Mouse (Mus musculus): Measurements from ENCODE around the gene Hand2. TPM values are rescaled to one million over a fixed set of nuclear protein-coding genes. Genes with fewer than 3 reads are reported as not detected.

Gene Hand2
- total and polyA plus RNA-seq, 2 experiments from 2014 or later, result not detected

GRCm38 (mm10) chr8:57317890-57318480 is 2.8 kb upstream of the Hand2 start:
- H3K9ac ChIP-seq (replicated peaks; ENCODE audit: low read length), result no peak overlapping the region
- ATAC-seq, result no peak
- H3K4me2 ChIP-seq (ENCODE audit: low read depth, low read length), result no peak overlapping the region
- no peaks in the 10 kb centered on the region for H3K36me3 ChIP-seq (ENCODE audit: insufficient read depth, low read length)
- no peak for DNase-seq (ENCODE audit: low spot score)
- no peak for TF ChIP-seq CTCF (IDR thresholded peaks at IDR 0.05; ENCODE audit: low read depth)
- no peak overlapping the region for H3K4me3 ChIP-seq (ENCODE audit: low read length)
- H3K27ac ChIP-seq, result no peak overlapping the region
- peaks cover 97% of the 10 kb centered on the region for H3K27me3 ChIP-seq (ENCODE audit: insufficient read depth, low read length)
- H3K9me3 ChIP-seq (ENCODE audit: low read length), result no peaks in the 10 kb centered on the region
- 4% methylated on average over 5 of the region's 5 CpGs for WGBS
- no peaks in the 10 kb centered on the region; the same call in 1 of the 2 replicates for H3K4me1 ChIP-seq (ENCODE audit: insufficient read depth, low read length)

- no peak overlapping the region for H3K4me3 ChIP-seq (ENCODE audit: low read length)
- no peaks in the 10 kb centered on the region for H3K36me3 ChIP-seq (ENCODE audit: insufficient read depth, low read length)
- no peaks in the 10 kb centered on the region for H3K9me3 ChIP-seq (ENCODE audit: low read length)
- TF ChIP-seq CTCF (IDR thresholded peaks at IDR 0.05; ENCODE audit: low read depth), result no peak
- no peak overlapping the region for H3K4me2 ChIP-seq (ENCODE audit: low read depth, low read length)
- H3K27me3 ChIP-seq (ENCODE audit: insufficient read depth, low read length), result peaks cover 93% of the 10 kb centered on the region
- no peak overlapping the region for H3K27ac ChIP-seq
- ATAC-seq (no peak), DNase-seq (ENCODE audit: low spot score) (no peak)
- WGBS, result 4% methylated on average over 17 of the region's 17 CpGs
- H3K4me1 ChIP-seq (ENCODE audit: insufficient read depth, low read length), result no peaks in the 10 kb centered on the region; the same call in 1 of the 2 replicates
- no peak overlapping the region for H3K9ac ChIP-seq (replicated peaks; ENCODE audit: low read length)
Observed at GRCm38 (mm10) chr8:57319092-57319980, 1.4 kb upstream of the Hand2 start.

GRCm38 (mm10) chr8:57319981-57320585 is 700 bp upstream of the Hand2 start:
- no peak overlapping the region for H3K4me3 ChIP-seq (ENCODE audit: low read length)
- ATAC-seq (no peak), DNase-seq (ENCODE audit: low spot score) (no peak)
- H3K4me1 ChIP-seq (ENCODE audit: insufficient read depth, low read length), result no peaks in the 10 kb centered on the region; the same call in 1 of the 2 replicates
- H3K27me3 ChIP-seq (ENCODE audit: insufficient read depth, low read length), result peaks cover 93% of the 10 kb centered on the region
- WGBS, result 1% methylated on average over 22 of the region's 22 CpGs
- H3K9me3 ChIP-seq (ENCODE audit: low read length), result no peaks in the 10 kb centered on the region
- no peaks in the 10 kb centered on the region for H3K36me3 ChIP-seq (ENCODE audit: insufficient read depth, low read length)
- no peak overlapping the region for H3K27ac ChIP-seq
- TF ChIP-seq CTCF (IDR thresholded peaks at IDR 0.05; ENCODE audit: low read depth), result no peak
- no peak overlapping the region for H3K4me2 ChIP-seq (ENCODE audit: low read depth, low read length)
- H3K9ac ChIP-seq (replicated peaks; ENCODE audit: low read length), result no peak overlapping the region

GRCm38 (mm10) chr8:57321898-57322895 is 1.4 kb downstream of the Hand2 start:
- Histone ChIP-seq H3K4me2 (ENCODE audit: low read depth, low read length) (peak overlapping the region; percentile 46), H3K4me3 (ENCODE audit: low read length) (peak overlapping the region; percentile 29)
- WGBS, result 1% methylated on average over 51 of the region's 64 CpGs

GRCm38 (mm10) chr8:57322961-57323941 is 2.5 kb downstream of the Hand2 start:
- H3K9ac ChIP-seq (replicated peaks; ENCODE audit: low read length), result no peak overlapping the region
- H3K4me3 ChIP-seq (ENCODE audit: low read length), result no peak overlapping the region
- TF ChIP-seq CTCF (IDR thresholded peaks at IDR 0.05; ENCODE audit: low read depth), result no peak
- no peaks in the 10 kb centered on the region; the same call in 1 of the 2 replicates for H3K4me1 ChIP-seq (ENCODE audit: insufficient read depth, low read length)
- no peaks in the 10 kb centered on the region for H3K36me3 ChIP-seq (ENCODE audit: insufficient read depth, low read length)
- H3K4me2 ChIP-seq (ENCODE audit: low read depth, low read length), result no peak overlapping the region
- peaks cover 93% of the 10 kb centered on the region for H3K27me3 ChIP-seq (ENCODE audit: insufficient read depth, low read length)
- no peaks in the 10 kb centered on the region for H3K9me3 ChIP-seq (ENCODE audit: low read length)
- DNase-seq (ENCODE audit: low spot score) (no peak), ATAC-seq (no peak)
- 2% methylated on average over 31 of the region's 31 CpGs for WGBS
- no peak overlapping the region for H3K27ac ChIP-seq

More at GRCm38 (mm10) chr8:57321898-57322895, 1.4 kb downstream of the Hand2 start:
- no peak for TF ChIP-seq CTCF (IDR thresholded peaks at IDR 0.05; ENCODE audit: low read depth)
- Histone ChIP-seq H3K27ac (no peak overlapping the region), H3K9me3 (ENCODE audit: low read length) (no peaks in the 10 kb centered on the region), H3K9ac (replicated peaks; ENCODE audit: low read length) (no peak overlapping the region), H3K4me1 (ENCODE audit: insufficient read depth, low read length) (no peaks in the 10 kb centered on the region; the same call in 1 of the 2 replicates), H3K36me3 (ENCODE audit: insufficient read depth, low read length) (no peaks in the 10 kb centered on the region), H3K27me3 (ENCODE audit: insufficient read depth, low read length) (peaks cover 93% of the 10 kb centered on the region)
- ATAC-seq, result peak; percentile 47
- DNase-seq (ENCODE audit: low spot score), result no peak
